Mouse (Mus musculus) ES-Bruce4 (cell line): ENCODE results near the gene Ddx23.

ENCODE experiments used
- CTCF ChIP-seq: IDR thresholded peaks from one replicate; pipeline ENCODE4 v1.8.1; 2011; ENCODE audit warnings: low read depth, low read length
- EP300 ChIP-seq: IDR thresholded peaks from 2 replicates; pipeline ENCODE4 v1.6.1; 2011; ENCODE audit warnings: low read depth, low read length; ENCODE audit not compliant: insufficient read depth

GRCm38 (mm10) chr15:98632107-98632744, 30.5 kb downstream of the Ddx23 start:
- TF ChIP-seq CTCF = no peak
- TF ChIP-seq EP300 = no peak
